Mouse (Mus musculus) c-Kit-positive CD71-positive TER-119-positive erythroid progenitor cells, embryonic 14.5 days (primary cell): ENCODE results near the gene Bdp1.
"Not testable (repeated sequence)": the region's sequence is repeated elsewhere in the genome, so short reads cannot be mapped to it uniquely, and the experiment has no call there.

Experiments used
- DNase-seq: peaks from one replicate; pipeline ENCODE4 v3.0.0-alpha.2; 2013; ENCODE audit warnings: low spot score

The Bdp1 gene

DNA sequence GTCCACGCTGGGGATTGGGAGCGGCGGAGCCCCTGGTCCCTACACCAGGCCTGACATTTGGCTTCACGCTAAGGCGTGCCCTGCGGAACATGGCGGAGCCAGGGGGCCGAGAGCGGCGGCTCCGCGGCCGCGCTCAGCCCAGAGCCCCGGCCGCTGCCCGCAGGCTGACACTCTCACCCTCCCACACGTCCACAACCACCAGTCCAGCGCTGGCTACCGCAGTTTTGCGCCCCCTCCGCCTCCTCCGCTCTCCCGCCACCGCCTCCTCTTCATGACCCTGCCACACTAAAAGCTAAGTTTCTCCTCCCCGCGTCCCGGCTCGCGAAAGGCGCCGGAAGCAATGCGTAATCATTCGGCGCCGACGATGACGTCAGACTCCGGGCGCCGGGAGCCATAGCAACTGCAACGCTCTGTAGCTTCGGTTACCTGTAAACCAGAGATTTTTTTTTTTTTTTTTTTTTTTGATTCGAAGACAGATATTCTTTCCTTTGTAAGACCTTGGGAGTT, at the start of gene Bdp1:
TSS of gene Bdp1 (minus strand) at position 323 of the 507 bp plus-strand sequence.
- peak; percentile 90 for DNase-seq

DNA sequence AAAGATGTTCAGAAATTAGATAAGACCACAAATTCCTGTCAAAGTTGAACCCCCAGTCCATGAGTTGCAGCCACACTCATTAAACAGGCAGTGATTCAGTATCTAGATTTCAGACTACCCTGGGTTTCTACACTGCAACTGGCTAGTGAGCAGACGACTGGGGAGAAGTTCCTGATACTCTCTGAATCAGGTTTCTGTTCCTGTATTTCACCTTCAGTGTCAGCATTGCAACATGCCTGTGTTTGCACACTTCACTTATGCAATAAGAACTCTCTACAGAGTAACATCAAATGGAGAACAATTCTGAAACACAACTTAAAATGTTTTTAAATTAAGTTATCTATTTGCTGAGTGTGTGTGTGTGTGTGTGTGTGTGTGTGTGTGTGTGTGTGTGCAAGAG, 48.8 kb upstream of the Bdp1 start:
- no peak for DNase-seq

DNA sequence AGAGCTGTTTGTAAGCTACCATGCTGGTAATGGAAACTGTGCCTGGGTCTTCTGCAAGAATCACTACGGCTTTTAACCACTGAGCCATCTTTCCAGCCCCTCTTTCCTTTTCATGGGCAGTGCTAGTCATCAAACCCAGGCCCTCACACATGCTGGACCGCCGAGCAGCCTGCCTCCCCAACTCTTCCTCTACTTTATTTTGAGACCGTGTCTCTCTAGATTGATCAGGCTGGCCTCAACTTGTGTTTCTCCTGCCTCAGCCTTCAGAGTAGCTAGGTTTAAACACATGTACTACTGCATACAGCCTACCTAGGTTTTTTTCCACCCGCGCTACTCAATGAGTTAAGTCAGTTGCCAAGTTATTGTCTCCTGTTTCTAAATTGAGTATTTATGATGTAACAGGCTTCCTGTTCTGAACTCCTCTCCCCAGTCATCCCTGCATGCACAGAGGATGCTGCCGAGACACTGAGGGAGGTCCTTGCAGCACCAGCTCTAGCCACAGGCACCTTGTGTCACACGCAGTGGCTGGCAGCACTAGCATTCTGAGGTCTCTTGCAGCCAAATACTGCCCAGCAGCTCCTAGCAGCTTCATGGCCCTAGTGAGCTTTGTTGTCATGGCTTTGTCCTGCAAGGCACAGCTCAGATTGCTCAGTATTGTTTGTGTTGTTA, 37.9 kb upstream of the Bdp1 start:
- no peak for DNase-seq

DNA sequence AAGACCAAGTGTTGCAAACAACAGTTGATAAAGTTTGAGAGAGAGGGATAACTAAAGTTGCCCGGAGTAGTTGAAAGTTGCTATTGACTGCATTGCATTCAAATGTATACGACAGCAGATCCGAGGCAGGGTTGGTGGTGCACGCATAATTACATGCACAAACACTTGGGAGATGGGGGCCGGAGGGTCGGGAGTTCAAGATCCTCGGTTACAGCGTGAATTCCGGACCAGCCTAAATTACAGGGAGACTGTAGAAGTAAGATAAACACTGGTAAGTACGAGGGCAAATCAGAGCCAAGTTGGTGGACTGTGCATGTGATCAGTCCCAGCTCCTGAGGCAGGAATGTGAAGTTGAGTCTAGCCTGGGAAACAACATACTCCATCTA, 21.4 kb upstream of the Bdp1 start:
- DNase-seq = no peak

- DNase-seq = peak; percentile 86
Measured at GRCm38 (mm10) chr13:100124423-100125257, 20.8 kb upstream of the Bdp1 start, which contains the start of gene Smn1. Gene Smn1, plus strand, starts transcription at chr13:100124852.

GRCm38 (mm10) chr13:100123970-100124369, 20.1 kb upstream of the Bdp1 start:
- DNase-seq = no peak

- no peak for DNase-seq
Measured at GRCm38 (mm10) chr13:100112218-100112972, 8.5 kb upstream of the Bdp1 start.

GRCm38 (mm10) chr13:100107652-100108472, 4.0 kb upstream of the Bdp1 start, which contains the start of gene Serf1:
Gene Serf1, plus strand, starts transcription at chr13:100108012.
- DNase-seq = no peak

DNA sequence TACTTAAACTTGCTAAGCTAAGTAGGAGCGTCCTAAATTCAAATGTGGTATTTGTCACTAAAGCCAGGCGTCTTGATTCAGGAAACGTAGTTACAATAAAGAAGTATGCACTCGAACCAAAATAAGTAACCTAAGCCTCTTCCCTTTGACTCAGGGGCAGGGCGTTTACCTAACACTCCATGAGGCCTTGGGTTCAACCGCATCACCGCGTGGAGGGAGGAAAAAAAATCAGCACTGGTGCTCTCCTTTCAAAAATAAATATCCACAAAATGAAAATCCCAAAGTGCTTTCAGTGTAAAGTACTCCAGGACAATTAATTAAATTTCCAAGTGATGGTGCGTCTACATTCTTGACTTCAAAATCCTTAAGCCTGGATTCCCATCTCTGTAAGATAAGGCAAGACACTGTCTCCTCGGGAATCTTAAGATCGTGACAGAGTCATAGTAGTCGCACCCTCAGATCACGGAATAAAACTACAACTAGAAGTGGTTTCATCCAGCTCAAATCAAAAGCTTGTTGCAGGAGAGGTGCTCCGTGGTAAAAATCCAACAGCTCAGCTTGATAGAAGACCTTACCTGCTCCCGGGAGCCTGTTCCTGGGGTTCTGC, 715 bp downstream of the Bdp1 start:
- DNase-seq = peak; percentile 42

- DNase-seq = no peak
Measured at GRCm38 (mm10) chr13:100098808-100099207, 5.1 kb downstream of the Bdp1 start.

- DNase-seq = no peak
Measured at GRCm38 (mm10) chr13:100071473-100071872, 32.4 kb downstream of the Bdp1 start.

GRCm38 (mm10) chr13:100067821-100068220, 36.0 kb downstream of the Bdp1 start:
- no peak for DNase-seq

GRCm38 (mm10) chr13:100063936-100064335, 39.9 kb downstream of the Bdp1 start:
- no peak for DNase-seq

DNA sequence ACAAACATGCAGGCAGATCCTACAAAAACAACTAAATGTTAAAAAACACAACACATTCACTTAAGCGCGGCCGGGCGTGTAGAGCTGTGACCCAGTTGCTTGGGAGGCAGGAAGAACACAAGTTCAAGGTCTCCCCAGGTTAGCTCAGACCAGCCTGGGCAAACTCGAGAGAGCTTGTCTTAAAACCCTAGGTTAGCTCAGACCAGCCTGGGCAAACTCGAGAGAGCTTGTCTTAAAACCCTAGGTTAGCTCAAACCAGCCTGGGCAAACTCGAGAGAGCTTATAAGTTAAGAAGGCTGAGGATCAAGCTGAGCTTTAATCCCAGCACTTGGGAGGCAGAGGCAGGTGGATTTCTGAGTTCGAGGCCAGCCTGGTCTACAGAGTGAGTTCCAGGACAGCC, 46.1 kb downstream of the Bdp1 start:
- not testable (repeated sequence) for DNase-seq

GRCm38 (mm10) chr13:100026013-100026412, 77.9 kb downstream of the Bdp1 start:
- DNase-seq = no peak

- no peak for DNase-seq
Measured at GRCm38 (mm10) chr13:100016891-100017290, 87.0 kb downstream of the Bdp1 start.

- peak; percentile 14 for DNase-seq
Measured at GRCm38 (mm10) chr13:100015937-100016336, 87.9 kb downstream of the Bdp1 start.

- DNase-seq = peak; percentile 85
Measured at GRCm38 (mm10) chr13:100014906-100015895, 88.7 kb downstream of the Bdp1 start, which contains the start of gene Mccc2. Gene Mccc2, minus strand, starts transcription at chr13:100015639.

DNA sequence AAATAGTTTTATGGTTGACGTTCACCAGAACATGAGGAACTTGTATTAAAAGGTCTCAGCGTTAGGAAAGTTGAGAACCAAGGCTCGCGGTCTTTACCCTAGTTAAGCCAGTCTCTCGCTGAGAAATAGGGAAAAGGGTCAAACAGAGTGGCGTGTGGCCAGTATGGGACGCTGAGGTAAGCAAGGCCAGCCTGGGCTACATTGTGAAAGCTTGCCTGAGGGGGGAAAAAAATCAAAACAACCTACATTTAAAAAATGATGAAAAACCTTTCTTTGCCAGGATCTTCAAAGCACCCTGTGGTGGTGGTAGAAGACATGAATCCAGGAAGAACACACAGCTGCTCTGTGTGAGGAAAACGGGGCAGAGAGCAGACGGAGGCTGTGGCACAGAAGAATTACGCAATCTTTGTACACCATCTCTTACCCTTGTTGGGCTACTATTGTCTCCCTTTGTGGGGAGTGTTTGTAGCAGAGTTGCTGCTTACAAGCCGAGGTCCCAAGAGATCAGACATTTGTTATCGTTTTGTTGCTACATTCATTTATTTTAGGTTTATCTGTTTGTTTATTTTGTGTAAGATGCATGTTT, 97.9 kb downstream of the Bdp1 start:
- DNase-seq = no peak
